Mouse (Mus musculus) CH12.LX (cell line): ENCODE measurements at regions not wholly inside any gene's neighbourhood (a gene's known extent, or its start where the extent isn't known, plus 50 kb on each side); places are given as distances from the start of the nearest gene placed in this dataset.

Experiments used
- DNase-seq: peaks from one replicate; pipeline ENCODE4 v3.0.0-alpha.2; 2013; ENCODE audit errors: extremely low read depth
- H3K27ac ChIP-seq: 2 replicates; pipeline ENCODE4 v1.5.1; 2012; ENCODE audit warnings: low read depth, mild to moderate bottlenecking, control low read depth, moderate library complexity; ENCODE audit not compliant: insufficient read depth
- H3K27me3 ChIP-seq: replicated peaks from 2 replicates; pipeline ENCODE3; 2012; ENCODE audit warnings: inconsistent platforms
- H3K36me3 ChIP-seq, 2 experiments: replicated peaks in 1 of 2; 2 replicates each; pipeline versions ENCODE3 to v1.6.1; 2012; ENCODE audit warnings: inconsistent platforms in 1 of 2, low read length in 1 of 2, mild to moderate bottlenecking in 1 of 2, mixed read lengths in 1 of 2, moderate library complexity in 1 of 2; ENCODE audit not compliant: control insufficient read depth in 1 of 2, insufficient read depth in 1 of 2
- H3K4me1 ChIP-seq, 2 experiments: 2 replicates each; pipeline ENCODE4 v1.6.1; 2012; ENCODE audit warnings: inconsistent platforms in 1 of 2, moderate library complexity in 1 of 2; ENCODE audit not compliant: insufficient read depth in 2 of 2, control insufficient read depth in 1 of 2
- H3K4me2 ChIP-seq: 2 replicates; pipeline ENCODE4 v1.6.1; 2012; ENCODE audit warnings: low read depth, mild to moderate bottlenecking, control low read depth; ENCODE audit not compliant: poor library complexity, insufficient read depth, severe bottlenecking
- H3K4me3 ChIP-seq, 3 experiments: fragments of 150-350 bp in 1 of 3; sonication (generic) in 1 of 3; replicated peaks in 1 of 3; 2 replicates each; pipeline versions ENCODE3 to v1.5.1; 2011 to 2012; ENCODE audit warnings: low read depth in 2 of 3, low read length in 2 of 3, mild to moderate bottlenecking in 2 of 3, moderate library complexity in 2 of 3, control low read depth in 1 of 3, improper control_type of control experiment in 1 of 3, inconsistent platforms in 1 of 3, mixed read lengths in 1 of 3; ENCODE audit not compliant: poor library complexity in 1 of 3
- H3K79me2 ChIP-seq: replicated peaks from 2 replicates; pipeline ENCODE4 v1.6.1; 2012; ENCODE audit warnings: mild to moderate bottlenecking, moderate library complexity; ENCODE audit not compliant: control insufficient read depth, poor library complexity, insufficient read depth, severe bottlenecking; ENCODE audit errors: extremely low read depth
- H3K9ac ChIP-seq: 2 replicates; pipeline ENCODE4 v1.6.1; 2012; ENCODE audit warnings: low read depth, mild to moderate bottlenecking, control low read depth, moderate library complexity; ENCODE audit not compliant: insufficient read depth
- H3K9me3 ChIP-seq: replicated peaks from 2 replicates; pipeline ENCODE3; 2012; ENCODE audit warnings: low read length, inconsistent platforms, mixed read lengths
- BHLHE40 ChIP-seq: IDR thresholded peaks from 2 replicates; pipeline ENCODE4 v1.6.1; 2011; ENCODE audit warnings: mild to moderate bottlenecking, low read depth, low read length, improper control_type of control experiment
- CHD1 ChIP-seq: IDR thresholded peaks from 2 replicates; pipeline ENCODE4 v1.6.1; 2012; ENCODE audit warnings: low read depth, low read length, improper control_type of control experiment, inconsistent platforms
- CTCF ChIP-seq, 2 experiments: IDR thresholded peaks in 1 of 2; conservative IDR thresholded peaks in 1 of 2; 2 replicates each; pipeline ENCODE4 v1.5.1; 2011 to 2012; ENCODE audit warnings: low read depth in 2 of 2, low read length in 2 of 2, improper control_type of control experiment in 1 of 2, inconsistent platforms in 1 of 2, mild to moderate bottlenecking in 1 of 2, moderate library complexity in 1 of 2
- EP300 ChIP-seq: IDR thresholded peaks from 2 replicates; pipeline ENCODE4 v1.6.1; 2011; ENCODE audit warnings: low read length, improper control_type of control experiment
- GABPA ChIP-seq: IDR thresholded peaks from 2 replicates; pipeline ENCODE4 v1.6.1; 2012; ENCODE audit warnings: low read depth, low read length, improper control_type of control experiment, inconsistent platforms; ENCODE audit not compliant: insufficient replicate concordance
- HCFC1 ChIP-seq: IDR thresholded peaks from 2 replicates; pipeline ENCODE4 v1.6.1; 2012; ENCODE audit warnings: low read depth, mild to moderate bottlenecking, inconsistent platforms, low read length, improper control_type of control experiment
- KAT2A ChIP-seq: IDR thresholded peaks from 2 replicates; pipeline ENCODE4 v1.6.1; 2012; ENCODE audit warnings: low read length, improper control_type of control experiment, inconsistent platforms; ENCODE audit not compliant: insufficient replicate concordance
- MAZ ChIP-seq: IDR thresholded peaks from 2 replicates; pipeline ENCODE4 v1.6.1; 2012; ENCODE audit warnings: low read depth, mild to moderate bottlenecking, inconsistent platforms, low read length, improper control_type of control experiment, moderate library complexity
- MEF2A ChIP-seq: IDR thresholded peaks from 2 replicates; pipeline ENCODE4 v1.6.1; 2014; ENCODE audit warnings: low read depth, mild to moderate bottlenecking, inconsistent platforms, low read length, improper control_type of control experiment, borderline replicate concordance
- PAX5 ChIP-seq: IDR thresholded peaks from 2 replicates; pipeline ENCODE4 v1.6.1; 2012; ENCODE audit warnings: low read length, inconsistent platforms, mixed read lengths
- RAD21 ChIP-seq: IDR thresholded peaks from 2 replicates; pipeline ENCODE4 v1.6.1; 2011; ENCODE audit warnings: low read depth, mild to moderate bottlenecking, low read length, improper control_type of control experiment, moderate library complexity
- TBP ChIP-seq: conservative IDR thresholded peaks from 2 replicates; pipeline ENCODE4 v1.6.1; 2011; ENCODE audit warnings: low read depth, low read length, improper control_type of control experiment
- USF2 ChIP-seq: conservative IDR thresholded peaks from 2 replicates; pipeline ENCODE4 v1.6.1; 2011; ENCODE audit warnings: low read depth, low read length, improper control_type of control experiment
- ZKSCAN1 ChIP-seq: IDR thresholded peaks from 2 replicates; pipeline ENCODE4 v1.6.1; 2012; ENCODE audit warnings: low read depth, inconsistent platforms, low read length, improper control_type of control experiment, borderline replicate concordance
- ZMIZ1 ChIP-seq: IDR thresholded peaks from 2 replicates; pipeline ENCODE4 v1.6.1; 2012; ENCODE audit warnings: low read depth, mild to moderate bottlenecking, inconsistent platforms, low read length, improper control_type of control experiment
- ZNF384 ChIP-seq: IDR thresholded peaks from 2 replicates; pipeline ENCODE4 v1.6.1; 2012; ENCODE audit warnings: low read depth, low read length, improper control_type of control experiment, inconsistent platforms
- dilution Hi-C: fragments of 300-500 bp; cut with MboI; formaldehyde crosslinking; loops from 2 replicates; pipeline ENCODE4 v1.14.3; 2020; ENCODE audit warnings: low sequenced_read_pairs; ENCODE audit not compliant: extremely low pct_unique_long_range_greater_than_20kb, extremely low pct_ligation_motif_present
- in situ Hi-C: fragments of 300-500 bp; cut with MboI; formaldehyde crosslinking; loops from 3 replicates; pipeline ENCODE4 v1.14.3; 2019; ENCODE audit warnings: low sequenced_read_pairs, low pct_ligation_motif_present, low pct_unique_long_range_greater_than_20kb, mixed read lengths

DNA sequence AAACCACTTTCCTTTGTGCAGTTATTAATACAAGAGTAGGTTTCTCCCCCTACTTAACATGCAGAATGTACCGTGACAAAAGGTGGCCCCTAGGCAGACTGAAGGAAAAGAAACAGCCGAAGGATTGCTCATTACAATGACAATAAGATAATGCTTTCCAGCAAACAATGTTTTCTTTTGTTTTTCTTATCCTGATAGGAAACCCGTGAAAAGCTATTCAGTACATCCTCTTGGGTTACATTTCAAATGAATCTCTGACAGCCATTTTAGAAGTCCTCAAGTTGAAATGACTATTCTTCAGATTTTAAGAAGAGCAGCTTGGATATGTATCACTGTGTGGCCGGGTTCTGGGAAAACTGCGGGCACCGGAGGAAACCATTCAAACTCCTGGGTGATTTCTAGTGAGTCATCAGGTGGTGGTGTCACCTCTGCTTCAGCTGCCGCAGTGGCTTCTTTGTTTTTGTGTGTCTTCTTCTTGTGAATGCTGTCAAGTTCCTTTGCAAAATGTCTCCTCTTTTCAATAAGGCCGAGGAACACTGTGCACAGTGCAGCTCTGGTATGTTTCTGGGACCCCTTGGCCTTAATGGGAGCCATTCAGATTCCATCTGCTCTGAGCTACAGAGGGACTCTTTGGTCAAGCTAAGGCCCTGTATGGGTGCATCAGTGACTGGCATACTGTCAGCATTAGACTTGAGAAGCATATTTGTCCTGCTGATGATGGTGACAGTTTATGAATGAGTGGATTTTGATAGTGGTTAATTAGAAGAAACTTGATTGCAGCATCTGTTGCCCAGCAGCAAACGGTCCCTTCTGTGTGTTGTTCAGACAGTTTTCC, 393.1 kb downstream of the Rnd3 start:
- Histone ChIP-seq H3K4me1 (peaks cover 0 to 16% of the 10 kb centered on the region in 2 experiments; a peak in 3 of 4 replicates), H3K9me3 (no peaks in the 10 kb centered on the region), H3K27ac (no peak overlapping the region), H3K36me3 (no peaks in the 10 kb centered on the region), H3K4me2 (peak overlapping the region; percentile 36; the same call in 1 of the 2 replicates), H3K27me3 (no peaks in the 10 kb centered on the region), H3K9ac (no peak overlapping the region), H3K4me3 (no peak overlapping the region), H3K79me2 (no peaks in the 10 kb centered on the region)
- TF ChIP-seq USF2 = no peak
- TF ChIP-seq BHLHE40 = peak; percentile 15; the same call in 1 of the 2 replicates
- no peak for TF ChIP-seq ZMIZ1
- dilution Hi-C loops = no loop called here
- in situ Hi-C loops = no loop called here
- peak; percentile 24 for DNase-seq

DNA sequence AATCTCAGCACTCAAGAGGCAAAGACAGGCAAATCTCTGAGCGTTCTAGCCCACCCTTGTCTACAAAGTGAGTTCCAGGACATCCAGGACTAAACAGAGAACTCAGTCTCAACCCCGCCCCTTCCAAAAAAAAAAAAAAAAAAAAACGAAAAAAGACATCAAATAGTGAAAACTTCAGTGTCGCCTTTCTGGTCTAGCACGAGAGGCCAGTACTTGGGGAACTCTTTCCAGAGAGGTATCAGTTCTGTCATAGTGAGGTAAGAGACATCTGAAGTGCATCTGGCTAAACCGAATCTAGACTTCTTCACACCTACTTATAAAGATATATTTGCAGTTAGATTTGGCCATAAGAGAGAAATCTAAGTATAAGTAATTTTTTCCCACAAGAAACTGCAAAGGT, 393.8 kb downstream of the Rnd3 start:
- TF ChIP-seq GABPA (no peak), ZNF384 (peak; percentile 93), HCFC1 (no peak), USF2 (no peak), RAD21 (no peak), KAT2A (no peak), MEF2A (no peak), EP300 (no peak), ZKSCAN1 (no peak), BHLHE40 (peak; percentile 57), PAX5 (no peak), TBP (no peak), CTCF (conservative IDR thresholded peaks at IDR 0.05 in 1 of 2, IDR thresholded peaks at IDR 0.05 in 1 of 2; ENCODE audit: low read depth in 2 of 2, low read length in 2 of 2) (no peak), ZMIZ1 (no peak), MAZ (no peak), CHD1 (no peak)
- Histone ChIP-seq H3K27ac (no peak overlapping the region), H3K27me3 (no peaks in the 10 kb centered on the region), H3K79me2 (no peaks in the 10 kb centered on the region), H3K9me3 (no peaks in the 10 kb centered on the region), H3K4me3 (no peak overlapping the region), H3K9ac (no peak overlapping the region), H3K4me1 (peaks cover 0 to 16% of the 10 kb centered on the region in 2 experiments; a peak in 3 of 4 replicates), H3K4me2 (no peak overlapping the region), H3K36me3 (no peaks in the 10 kb centered on the region)
- in situ Hi-C loops (no loop called here), dilution Hi-C loops (no loop called here)
- DNase-seq = peak; percentile 48
